Mouse (Mus musculus) cerebral cortex, adult 2 months (tissue): ENCODE measurements around the gene Pde6b.

Experiments used
- WGBS: fragments of 180-500 bp; shearing (Covaris S2); methylation state at CpG from one replicate; pipeline ENCODE4 v1.1.7; 2018; 5-methylcytosine and 5-hydroxymethylcytosine counted together

Gene Pde6b

DNA sequence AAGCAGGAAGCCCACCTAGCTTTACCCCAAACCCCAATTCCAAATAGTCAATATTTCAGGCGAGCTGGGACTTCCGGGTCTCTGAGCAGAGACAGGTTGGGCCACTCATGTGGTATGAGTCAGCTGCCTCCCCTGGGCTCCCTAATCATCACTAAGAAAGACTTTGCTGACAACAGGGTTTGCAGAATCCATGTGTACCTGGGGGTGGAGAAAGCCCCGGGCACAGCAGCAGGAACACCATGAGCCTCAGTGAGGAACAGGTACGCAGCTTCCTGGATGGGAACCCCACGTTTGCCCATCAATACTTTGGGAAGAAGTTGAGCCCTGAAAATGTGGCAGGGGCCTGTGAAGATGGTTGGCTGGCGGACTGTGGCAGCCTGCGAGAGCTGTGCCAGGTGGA, at the start of gene Pde6b:
Pde6b (plus strand) TSS at position 191 of the 400 bp plus-strand sequence.
- 81% methylated on average over 7 of the region's 7 CpGs for WGBS

DNA sequence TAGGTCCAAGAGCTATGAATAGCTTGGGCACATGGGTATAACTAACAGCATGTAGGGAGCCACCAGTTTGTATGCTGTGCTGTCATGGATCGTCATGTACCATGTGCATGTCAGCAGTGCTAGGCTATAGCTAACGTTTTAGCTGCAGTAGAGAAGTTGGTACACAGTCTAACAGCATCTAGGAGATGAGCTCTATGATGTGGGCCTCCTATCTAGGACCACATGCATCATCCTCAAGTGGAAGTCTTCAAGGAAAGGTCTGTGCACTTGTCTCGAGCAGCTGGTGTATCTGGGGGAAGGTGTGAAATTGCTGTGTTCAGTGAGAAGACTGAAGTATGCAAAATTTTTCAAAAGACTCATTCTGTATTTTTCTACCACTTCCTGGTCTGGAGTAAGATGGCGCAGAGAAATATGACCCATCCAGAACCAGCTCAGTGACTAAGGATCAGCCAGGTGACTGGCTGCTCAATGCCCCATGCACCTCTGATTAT, 44.5 kb upstream of the Pde6b start:
- WGBS, result 72% methylated on average over 4 of the region's 4 CpGs

DNA sequence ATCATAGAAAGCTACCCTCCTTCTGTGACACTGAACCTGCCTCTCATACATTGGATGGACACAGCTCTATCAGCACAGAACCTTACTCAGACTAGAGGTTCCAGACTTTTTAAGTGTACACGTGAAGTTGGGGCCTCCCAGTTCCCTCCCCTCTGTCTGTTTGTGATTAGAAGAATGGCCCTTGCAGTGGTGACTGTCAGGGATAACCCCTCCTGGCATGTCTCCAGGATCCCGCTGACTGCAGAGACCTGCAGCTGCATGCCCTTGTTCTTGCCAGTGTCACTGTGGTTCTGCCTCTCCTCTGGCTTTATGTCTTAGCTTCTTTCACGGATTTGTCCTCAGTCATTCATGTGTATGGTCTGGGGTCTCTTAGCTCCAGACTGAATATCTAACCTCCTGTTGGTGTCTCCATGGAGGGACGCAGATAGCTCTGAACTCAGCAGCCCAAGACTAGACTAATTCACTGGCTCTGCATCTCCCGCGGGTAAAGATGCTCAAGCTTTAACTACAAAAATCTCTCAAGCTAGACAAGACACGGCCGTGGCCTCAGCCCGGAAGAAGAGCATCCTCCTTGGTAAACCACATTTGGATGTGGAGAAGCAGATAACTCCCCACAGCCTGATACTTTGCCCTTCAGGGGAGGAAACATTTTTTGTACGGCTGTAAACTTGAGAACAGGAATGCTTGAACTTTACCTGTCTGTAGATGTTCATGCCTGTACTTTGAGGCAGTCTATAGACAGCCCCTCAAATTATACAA, 42.7 kb upstream of the Pde6b start:
- 79% methylated on average over 10 of the region's 10 CpGs for WGBS

DNA sequence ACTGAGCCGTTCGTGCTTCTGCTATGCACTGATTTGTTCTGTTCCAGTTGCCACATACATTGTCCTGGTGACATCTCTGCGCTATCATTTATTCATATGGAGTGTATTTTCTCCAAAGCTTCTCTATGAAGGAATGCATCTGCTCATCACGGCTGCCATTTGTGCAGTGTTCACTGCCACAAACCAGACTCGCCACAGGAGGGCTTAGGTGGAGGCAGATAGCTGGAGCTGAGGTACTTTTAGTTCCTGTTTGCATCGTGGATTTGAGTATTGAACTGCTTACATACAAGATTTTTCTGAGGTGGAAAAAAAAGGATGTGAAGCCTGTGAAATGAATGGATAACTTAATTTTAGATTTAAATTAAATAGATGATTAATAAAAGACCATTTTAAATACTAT, 40.3 kb upstream of the Pde6b start:
- 70% methylated on average over 6 of the region's 6 CpGs for WGBS

DNA sequence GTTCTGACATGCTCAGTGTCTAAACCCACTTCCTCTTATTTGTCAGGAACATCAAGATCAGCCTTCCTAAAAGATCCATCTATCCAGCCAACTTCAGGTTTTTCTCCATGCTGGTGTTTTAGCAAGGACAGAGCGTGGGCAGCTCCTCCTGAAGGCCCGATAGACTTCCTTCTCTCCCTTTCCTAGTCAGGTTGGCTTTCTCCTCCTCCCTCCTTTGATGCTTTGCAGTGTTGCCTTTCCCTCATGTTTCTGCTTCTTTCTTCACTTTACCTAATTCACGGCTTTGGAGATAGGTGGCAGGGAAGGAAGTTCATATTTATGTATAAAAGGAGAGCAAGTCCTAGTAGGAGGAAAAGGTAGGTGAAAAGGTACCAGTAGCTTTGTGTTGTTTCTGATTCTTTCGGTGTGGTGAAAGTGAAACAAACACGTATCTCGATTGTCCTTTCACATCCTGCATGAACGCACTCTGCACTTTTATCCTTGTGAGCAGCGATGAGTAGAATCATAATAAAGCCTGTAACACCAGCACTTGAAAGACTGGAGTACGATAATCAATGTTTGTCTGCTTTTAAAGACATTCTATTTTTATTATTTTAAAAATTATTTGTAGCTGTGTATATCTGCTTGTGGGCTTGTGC, 38.6 kb upstream of the Pde6b start:
- WGBS, result 90% methylated on average over 9 of the region's 9 CpGs

DNA sequence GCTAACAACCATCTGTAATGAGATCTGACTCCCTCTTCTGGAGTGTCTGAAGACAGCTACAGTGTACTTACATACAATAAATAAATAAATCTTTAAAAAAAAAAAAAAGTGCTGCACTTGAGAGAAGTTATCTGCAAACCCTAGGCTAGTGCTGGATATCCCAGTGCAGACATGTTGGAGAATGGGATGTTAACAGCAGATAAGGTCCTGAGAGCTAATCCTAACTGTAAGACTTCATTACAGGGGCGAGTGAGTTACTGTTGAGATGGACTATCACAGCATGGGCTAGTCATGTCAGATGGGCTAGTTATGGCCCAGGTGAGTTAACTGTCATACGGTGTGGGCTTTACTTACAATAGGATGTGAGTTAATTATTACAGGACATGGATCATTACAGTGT, 34.1 kb upstream of the Pde6b start:
- WGBS, result 93% methylated on average over 2 of the region's 2 CpGs

DNA sequence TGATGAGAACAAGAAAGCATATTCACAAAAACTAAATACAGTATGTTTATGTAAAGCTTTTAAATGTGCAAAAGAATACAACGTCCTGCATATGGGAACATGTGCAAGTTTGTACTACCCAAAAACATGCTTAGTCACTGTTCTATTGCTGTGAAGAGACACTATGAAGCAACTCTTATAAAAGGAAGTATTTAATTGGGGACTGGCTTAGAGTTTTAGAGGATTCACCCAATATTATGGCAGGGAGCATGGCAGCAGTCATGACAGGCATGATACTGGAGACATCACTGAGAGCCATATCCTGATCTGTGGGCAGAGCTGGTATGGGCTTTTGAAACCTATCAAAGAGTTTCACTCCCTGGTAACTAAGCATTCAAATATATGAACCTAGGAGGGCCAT, 30.3 kb upstream of the Pde6b start:
- WGBS, result 56% methylated on average over 1 of the region's 1 CpGs

DNA sequence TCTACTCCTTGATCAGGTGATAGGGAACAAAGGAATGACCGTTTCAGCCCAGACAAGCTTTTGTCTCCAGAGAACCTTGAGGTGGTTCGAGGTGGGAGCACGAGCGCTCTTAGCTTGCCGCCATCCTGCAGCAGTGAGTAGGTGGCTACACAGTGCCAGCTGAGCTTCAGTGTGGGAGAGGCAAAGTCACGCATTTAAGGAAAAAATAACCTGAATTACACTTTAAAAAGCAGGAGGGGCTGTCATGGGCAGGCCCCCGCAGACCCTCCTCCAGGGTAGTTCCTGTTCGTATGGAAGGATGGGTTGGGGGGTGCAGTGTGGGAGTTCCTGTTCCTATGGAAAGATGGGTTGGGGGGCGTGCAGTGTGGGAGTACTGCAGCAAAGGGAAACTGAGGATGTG, 28.7 kb upstream of the Pde6b start:
- WGBS, result 51% methylated on average over 9 of the region's 9 CpGs

DNA sequence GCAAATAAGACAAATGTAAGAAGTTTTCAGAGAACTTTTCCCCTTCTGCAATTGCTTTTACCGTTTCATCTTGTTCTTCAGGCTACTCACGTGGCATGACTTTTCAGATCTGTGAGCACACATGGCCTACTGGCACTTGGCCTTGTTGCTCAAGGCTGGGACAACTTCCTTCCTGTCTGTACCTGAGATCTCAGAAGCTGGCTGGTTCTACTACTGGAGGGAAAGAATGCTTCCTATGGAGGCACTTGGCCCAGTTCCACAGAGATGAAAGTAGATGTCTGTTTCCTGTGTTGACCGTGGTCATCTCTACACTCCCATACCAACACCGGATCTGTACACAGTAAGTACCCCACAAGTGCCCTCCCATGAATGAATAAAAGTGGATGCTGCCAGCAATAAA, 28.0 kb upstream of the Pde6b start:
- WGBS, result 59% methylated on average over 4 of the region's 4 CpGs

DNA sequence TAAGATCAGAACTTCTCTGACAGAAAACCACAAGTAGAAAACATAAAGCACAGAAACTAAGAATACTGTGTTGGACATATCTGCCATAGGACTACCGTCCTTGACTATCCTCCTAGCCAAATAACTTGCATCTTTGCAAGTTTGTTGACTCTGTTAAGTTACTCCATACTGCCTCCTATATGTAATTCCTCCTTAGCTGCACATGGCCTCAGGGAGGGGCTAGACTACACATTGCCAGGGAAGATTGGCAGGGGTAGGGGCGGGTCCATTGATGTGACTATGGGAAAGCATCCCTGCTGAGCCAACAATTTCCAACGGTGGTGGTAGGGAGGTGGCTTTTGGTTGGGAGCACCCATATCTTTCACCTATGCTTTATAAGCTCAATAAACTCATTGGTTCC, 25.9 kb upstream of the Pde6b start:
- WGBS, result 22% methylated on average over 3 of the region's 3 CpGs

DNA sequence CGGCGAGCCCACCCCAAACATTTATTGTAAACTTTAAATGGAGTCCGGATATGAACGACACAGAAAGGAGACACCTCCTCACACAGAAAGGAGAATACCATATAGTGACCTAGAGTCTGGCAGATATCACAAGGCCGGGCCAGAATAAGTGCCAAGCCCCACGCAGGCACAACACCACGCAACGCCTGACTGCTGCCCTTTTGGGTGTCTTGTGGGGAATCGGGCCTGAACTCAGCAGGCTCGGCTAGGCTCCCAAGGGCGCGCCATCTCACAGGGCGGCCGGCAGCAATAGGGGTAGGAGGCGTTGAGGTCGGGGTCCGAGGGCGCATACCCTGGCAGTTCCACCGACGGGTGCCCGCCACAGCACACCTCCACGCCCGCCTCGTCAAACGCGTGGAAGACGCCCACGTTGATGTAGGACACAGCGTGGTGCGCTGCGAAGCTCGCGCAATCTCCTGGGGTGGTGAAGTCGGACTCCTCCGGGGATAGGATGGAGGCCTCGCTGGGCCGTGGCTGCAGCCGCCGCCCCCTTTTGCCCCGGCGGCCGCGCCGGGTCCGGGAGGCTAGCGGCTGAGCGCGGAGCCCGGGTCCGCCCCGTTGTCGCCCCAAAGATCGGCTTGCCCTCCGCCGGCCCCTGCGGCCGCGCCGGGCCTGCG, 21.7 kb upstream of the Pde6b start:
- 2% methylated on average over 60 of the region's 60 CpGs for WGBS

DNA sequence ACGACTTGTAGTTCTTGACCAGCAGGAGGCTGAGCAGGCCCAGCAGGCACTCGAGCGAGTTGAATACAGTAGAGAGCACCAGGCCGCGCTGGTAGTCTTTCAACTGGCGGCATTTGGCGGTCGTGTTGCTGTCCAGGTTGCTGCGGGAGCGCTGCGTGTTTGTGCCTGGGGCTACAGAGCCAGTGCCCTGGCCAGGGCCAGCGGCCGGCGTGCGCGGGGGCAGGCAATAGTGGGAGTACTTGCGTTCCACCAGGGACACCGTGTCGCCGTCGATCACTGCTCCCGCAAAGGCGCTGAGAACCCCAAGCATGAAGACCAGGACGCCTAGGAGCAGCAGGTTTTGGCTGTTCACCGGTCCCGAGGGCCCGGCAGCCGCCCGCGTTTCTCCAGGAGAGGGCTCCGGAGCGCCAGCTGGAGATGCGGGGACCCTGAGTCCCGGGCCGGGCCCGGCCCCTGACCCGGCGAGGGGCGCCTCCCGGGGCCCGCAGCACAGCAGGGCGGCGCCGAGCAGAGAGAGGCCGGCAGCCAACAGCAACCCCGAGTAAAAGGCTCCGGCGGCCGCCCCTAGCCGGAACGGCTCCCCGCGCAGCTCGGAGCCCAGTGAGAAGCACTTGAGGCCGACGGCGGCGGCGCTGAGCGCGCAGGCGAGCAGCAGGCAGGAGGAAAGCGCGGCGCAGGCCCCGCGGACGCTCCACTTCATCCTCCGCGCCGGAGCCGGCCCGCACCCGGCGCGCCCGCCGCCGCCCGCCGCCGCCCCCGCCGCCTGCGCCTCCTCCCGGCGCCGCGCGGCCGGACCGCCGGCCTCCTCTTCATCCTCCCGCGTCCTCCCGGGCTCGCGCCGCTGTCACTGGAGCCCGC, 21.0 kb upstream of the Pde6b start:
- under 1% methylated on average over 77 of the region's 100 CpGs for WGBS

DNA sequence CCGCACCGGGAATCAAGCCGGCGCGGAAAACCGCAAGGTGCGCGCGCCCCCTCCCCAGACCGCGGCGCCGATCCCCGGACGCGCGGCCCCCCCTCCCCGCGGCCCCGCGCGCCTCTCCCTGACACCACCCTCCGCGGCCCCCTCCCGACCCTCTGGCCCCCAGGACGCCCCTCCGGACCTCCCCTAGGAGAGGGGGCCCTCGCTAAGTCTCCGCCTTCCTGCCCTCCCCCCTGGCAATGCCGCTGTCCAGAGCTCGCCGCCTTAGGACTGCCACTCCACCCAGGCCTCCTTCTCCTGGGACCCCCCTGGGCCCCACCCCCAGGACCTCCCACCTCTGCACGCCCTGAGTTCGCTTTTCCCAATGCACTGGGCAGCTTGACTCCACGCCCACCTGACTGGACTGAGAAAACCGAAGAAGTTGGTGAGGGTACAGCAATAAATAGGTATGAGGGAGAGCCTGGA, 20.3 kb upstream of the Pde6b start, which contains the start of gene Gm42517:
Gm42517 (minus strand) TSS at position 52 of the 462 bp plus-strand sequence.
- WGBS, result 1% methylated on average over 29 of the region's 36 CpGs

DNA sequence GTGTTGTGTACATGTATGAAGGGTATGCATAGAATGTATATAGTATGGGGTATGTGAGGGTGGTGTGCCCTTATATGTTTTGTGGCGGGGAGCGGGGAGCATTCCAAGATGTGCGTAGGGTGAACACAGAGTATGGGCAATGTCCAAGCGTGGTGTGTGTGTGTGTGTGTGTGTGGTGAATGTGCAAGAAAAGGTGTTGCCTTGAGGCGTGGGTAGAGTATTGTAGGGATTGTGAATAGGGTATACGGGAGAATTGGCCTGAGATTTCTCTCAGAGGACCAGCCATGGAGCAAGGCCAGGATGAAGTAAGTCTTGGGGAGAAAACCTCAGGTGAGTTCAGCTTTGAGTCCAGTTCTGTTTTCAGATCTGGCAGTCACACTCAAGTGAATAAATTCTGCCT, 19.7 kb upstream of the Pde6b start:
- WGBS, result 4% methylated on average over 6 of the region's 6 CpGs

DNA sequence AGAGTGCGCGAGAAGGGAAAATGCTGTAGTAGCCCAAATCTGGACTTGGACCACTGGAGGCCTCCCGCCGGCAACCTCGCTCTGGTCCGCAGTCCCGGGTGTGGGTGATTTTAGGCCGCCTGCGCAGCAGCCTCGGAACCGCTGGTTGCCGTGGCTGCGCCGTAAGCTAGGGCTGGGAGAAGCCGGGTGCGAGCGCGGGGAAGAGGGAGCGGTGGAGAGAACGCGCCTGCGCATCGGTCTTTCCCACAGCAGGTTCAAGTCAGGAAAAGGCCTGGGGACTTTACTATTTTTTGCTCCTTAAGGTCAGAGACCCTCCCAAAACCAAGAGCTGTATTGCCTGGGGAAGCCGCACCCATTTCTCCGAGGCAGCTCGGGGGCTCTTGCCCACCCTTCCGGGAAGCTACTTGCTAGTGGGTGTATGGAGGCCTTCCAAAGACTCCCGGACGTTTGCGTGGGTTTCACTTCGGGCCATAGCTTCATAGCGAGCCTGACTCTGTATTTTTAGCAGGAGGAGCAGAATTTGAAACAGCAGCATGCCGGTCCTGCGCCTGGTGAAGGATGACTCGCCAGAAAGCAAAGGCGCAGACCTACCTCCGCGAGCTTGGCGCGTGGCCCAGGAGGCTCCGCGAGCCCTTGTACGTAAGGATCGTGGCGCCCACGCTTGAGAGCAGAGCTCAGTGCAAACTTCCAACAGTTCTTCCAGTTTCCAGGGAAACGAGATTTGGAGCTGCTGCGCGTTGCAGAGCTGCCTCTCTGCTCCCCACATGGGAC, 19.2 kb upstream of the Pde6b start:
- under 1% methylated on average over 49 of the region's 49 CpGs for whole genome bisulfite sequencing

DNA sequence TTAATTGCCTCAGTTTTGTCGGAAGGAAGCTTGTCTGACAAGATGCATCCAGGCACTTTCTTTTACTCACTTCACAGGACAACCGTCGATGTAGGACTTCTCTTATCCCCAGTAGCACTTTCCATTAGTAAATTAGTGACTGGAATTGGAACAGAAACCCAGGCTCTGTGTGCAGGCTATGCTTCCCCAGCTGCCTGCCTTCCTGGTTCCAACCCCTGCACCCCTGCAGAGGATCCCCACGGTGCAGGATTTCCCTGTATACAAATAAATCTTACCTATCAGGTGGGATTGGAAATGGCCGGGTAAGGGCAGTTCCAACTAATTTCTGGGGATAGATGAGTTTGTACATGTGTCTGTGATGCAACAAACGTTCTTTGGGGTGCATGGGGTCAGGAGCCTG, 18.2 kb upstream of the Pde6b start:
- 12% methylated on average over 6 of the region's 6 CpGs for WGBS

DNA sequence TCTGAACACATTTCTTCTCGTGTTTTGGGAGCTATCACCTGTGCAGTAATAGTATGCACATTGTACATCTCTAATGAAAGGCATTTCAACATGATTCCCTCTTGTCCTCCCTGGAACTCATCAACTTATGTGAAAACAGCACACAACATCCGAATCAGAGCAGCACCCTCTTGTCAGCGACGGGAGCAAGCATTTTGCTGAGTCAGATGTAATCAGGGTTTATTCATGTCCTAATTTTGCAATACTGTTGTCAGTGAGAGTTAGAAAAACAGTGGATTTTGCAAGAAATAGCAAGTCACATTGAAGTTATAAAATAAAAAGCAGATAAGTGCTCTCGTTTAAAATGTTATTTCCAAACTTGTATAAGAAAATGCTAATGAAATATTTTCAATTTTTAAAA, 14.1 kb upstream of the Pde6b start:
- WGBS, result 55% methylated on average over 5 of the region's 5 CpGs

DNA sequence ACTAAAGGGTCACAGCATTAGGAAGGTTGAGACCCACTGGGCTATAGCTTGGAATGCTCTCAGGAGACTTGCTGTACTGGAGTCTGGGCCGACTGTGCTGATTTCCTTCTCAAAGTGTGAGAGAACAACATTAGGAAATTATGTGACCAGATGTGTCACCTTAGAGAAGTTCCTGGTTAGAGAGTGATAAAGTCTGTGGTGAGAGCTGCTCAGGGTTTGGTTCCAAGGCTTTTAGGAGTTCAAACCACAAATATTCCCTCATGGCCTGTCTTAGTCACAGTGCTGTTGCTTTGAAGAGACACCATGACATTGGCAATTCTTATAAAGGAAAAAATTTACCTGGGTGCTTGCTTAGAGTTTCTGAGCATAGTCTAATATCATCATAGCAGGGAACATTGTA, 12.1 kb upstream of the Pde6b start:
- 66% methylated on average over 1 of the region's 1 CpGs for WGBS

DNA sequence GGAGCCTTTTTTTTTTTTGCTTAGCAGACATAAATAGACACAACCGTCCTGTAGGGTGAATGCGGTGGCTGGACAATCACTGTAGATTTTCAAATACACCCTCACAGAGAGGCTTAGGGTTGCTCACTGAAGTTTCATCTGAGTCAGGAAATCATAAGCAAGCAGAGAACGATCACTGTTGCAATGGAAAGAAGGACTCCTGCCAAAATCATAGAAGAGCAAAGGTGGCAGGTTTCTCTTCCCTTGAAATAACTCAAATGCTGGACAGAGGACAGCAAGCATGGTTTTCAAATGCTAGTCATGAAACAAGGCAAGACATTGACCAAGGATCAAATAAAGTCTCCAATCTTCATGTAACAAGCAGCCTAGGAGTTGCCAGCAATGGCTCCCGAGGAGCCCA, 9.8 kb upstream of the Pde6b start:
- WGBS, result 69% methylated on average over 4 of the region's 4 CpGs

DNA sequence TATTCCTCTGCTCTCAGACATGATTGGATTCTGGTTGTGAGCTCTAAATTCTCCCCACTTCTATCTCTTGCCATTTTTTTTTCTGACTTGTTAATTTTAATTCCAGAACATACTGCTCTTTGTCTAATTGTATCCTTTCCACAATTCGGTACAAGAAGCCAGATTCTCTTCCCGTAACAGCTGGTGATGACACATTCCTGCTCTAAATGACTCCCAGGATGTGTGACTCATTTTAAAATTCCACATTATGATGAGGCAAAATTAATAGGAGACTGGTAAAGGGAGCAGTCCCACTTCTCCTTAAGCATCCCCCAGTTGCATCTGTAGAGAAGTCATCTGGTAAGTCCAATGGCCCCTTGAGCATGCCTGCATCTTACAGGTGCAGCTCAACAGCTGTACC, 2.6 kb upstream of the Pde6b start:
- 43% methylated on average over 2 of the region's 2 CpGs for WGBS

DNA sequence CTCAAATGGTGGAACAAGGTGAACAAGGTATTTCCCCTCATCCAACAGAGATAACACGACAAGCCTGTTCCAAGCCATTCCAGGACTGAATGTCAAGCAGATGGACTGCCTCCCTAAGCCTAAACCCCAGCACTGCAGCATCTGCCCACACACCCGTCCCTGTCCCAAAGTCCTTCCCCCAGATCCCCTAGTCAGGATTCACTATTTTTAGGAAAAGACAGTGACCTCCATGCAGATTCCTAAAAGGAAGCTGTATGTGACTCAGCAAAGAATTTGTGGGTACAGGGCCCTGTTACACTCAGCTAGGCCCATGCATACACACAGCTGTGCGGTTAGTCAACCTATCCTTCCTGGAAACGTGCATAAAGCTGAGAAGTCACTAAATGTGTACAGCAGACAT, 1.7 kb upstream of the Pde6b start:
- 41% methylated on average over 4 of the region's 4 CpGs for WGBS
